Mouse (Mus musculus): ENCODE data around the gene Asb6. TPM values are rescaled to one million over a fixed set of nuclear protein-coding genes. Genes with fewer than 3 reads are reported as not detected.
A peak's percentile ranks its signal among the peaks of the same experiment; 100 is the strongest.

The Asb6 gene
- polyA plus RNA-seq, 1 experiment: 16.3 TPM

DNA sequence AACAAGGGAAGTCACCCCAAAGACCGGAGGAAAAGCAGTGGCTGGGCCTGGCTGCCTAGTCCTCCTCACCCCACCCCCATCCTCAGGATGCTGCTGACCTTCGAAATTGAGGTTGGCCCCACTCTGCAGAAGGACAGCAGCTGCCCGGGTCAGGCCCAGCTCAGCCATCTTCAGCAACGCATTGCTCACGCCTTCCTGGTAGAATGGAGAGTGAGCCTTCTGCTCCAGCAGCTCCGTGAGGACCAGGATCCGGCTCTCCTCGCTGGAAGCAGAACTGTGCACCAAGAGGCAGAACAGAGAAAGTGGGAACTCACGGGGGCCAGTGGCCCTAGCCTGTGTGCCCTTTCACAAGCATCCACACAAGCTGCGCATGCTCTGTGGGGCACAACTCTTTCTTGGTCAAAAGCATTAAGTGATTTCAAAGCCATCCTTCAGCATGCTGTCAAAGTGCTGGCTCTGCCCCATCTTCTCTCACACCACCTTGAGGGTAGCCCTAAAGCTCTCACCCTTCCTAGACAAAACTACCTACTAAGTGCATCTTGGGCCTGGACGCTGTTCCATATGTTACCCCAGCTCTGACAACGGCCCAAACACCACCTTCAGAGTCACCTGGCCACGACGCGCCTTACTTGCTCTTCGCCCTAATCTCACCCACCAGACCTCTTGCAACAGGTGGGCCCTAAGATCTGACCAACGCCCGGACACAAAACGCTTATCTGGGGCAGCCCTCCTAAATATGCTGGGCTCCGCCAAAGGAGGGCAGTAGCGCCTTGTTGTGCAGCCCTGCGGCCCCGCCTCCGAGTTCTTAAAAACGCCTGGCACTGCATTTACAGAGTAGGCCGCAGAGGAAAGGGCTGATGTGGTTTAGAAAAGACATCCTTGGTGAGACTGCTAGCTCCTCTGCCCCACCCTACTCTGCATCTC, 3.0 kb downstream of the Asb6 start:
- no peaks in the 10 kb centered on the region; the same call in 1 of the 2 replicates for H3K27me3 ChIP-seq (ENCODE audit: control insufficient read depth)
- TF ChIP-seq TAL1 (IDR thresholded peaks at IDR 0.05; ENCODE audit: low read length): peak; percentile 92
- peak; percentile 95 for TF ChIP-seq GATA1 (IDR thresholded peaks at IDR 0.05; ENCODE audit: low read length)
- H3K4me1 ChIP-seq (ENCODE audit: control insufficient read depth): peaks cover 63% of the 10 kb centered on the region
- peaks cover 51% of the 10 kb centered on the region for H3K36me3 ChIP-seq (ENCODE audit: control insufficient read depth)
- H3K9me3 ChIP-seq (ENCODE audit: control insufficient read depth, low read length): no peaks in the 10 kb centered on the region
- peak overlapping the region; percentile 74 for H3K4me3 ChIP-seq (replicated peaks)

DNA sequence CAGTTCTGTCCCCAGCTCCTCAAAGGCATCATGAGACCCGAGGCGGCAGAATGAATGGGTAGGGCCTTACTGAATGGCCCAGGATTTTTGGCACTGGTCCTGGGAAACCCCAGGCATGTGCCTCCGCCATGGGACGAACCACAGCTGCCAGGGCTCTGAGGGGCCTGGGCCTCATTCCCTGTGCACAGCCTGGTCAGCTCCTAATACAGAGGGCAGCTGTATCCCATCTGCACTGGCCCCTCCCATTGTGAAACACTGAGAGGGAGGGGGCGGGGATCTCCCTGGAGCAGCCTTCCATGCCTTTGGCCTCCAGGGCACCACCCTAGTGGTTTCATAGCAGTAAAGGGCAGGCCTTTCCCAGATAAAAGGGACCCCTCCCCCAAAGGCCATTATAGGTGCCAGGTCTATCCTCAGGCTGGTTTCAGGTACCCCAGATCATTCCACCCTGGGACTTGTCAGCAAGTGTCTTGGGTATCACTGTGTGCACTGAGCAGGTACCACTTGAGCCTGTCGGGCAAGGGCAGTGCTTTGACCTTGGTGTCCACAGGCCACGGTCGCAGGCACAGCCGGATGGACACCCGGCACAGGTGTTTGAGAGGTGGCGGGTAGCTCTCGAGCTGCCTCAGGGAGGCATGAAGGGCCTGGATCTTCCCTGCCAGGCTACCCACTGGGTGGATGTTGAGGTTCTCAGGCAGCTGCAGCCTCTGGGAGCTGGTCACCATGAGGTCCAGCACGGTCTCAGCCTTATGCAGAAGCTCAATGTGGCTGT, 6.6 kb downstream of the Asb6 start:
- Histone ChIP-seq H3K27me3 (ENCODE audit: control insufficient read depth) (no peaks in the 10 kb centered on the region), H3K4me3 (replicated peaks) (no peak overlapping the region), H3K9me3 (ENCODE audit: control insufficient read depth, low read length) (peaks cover 8% of the 10 kb centered on the region), H3K36me3 (ENCODE audit: control insufficient read depth) (peaks cover 86% of the 10 kb centered on the region), H3K4me1 (ENCODE audit: control insufficient read depth) (peaks cover 53% of the 10 kb centered on the region)
- TF ChIP-seq TAL1 (IDR thresholded peaks at IDR 0.05; ENCODE audit: low read length): no peak

DNA sequence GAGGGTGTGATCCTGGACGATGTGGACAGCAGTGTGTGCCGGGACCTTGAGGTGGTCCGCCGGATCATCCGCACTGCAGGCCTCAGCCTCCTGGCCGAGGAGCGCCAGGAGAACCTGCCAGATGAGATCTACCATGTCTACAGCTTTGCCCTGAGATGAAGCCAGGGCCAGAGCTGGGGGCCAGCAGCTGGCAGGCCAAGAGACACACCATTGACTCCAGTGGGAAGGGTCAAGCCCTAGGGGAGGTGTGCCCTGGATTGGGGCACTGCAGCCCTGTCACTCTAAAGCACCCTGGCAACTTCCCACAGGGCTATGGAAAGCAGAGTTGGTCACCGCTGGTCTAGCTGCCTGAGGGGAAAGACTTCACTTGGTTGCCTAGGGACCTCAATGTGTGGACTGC, 7.7 kb downstream of the Asb6 start:
- no peak overlapping the region for H3K4me3 ChIP-seq (replicated peaks)
- peaks cover 49% of the 10 kb centered on the region for H3K4me1 ChIP-seq (ENCODE audit: control insufficient read depth)
- H3K27me3 ChIP-seq (ENCODE audit: control insufficient read depth): no peaks in the 10 kb centered on the region
- H3K36me3 ChIP-seq (ENCODE audit: control insufficient read depth): peaks cover 95% of the 10 kb centered on the region
- no peak for TF ChIP-seq TAL1 (IDR thresholded peaks at IDR 0.05; ENCODE audit: low read length)
- no peak for TF ChIP-seq GATA1 (IDR thresholded peaks at IDR 0.05; ENCODE audit: low read length)
- H3K9me3 ChIP-seq (ENCODE audit: control insufficient read depth, low read length): peaks cover 8% of the 10 kb centered on the region

DNA sequence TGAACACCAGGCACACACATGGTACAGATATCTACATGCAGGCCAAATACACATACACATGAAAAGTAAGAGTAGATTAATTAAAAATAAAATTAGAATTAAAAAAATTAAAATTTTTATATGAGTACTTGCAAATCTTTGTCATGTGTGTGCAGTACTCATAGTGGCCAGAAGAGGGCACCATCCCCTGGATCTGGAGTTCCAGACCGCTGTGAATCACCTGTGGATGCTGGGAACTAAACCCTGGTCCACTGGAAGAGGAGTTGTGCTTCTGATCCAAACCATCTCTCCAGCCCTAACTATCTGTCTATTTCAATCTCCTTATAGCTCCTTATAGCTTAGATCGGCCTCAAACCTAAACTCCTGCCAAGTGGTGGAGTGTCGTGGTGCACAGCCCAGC, 9.1 kb downstream of the Asb6 start:
- no peak for TF ChIP-seq GATA1 (IDR thresholded peaks at IDR 0.05; ENCODE audit: low read length)
- no peak for TF ChIP-seq TAL1 (IDR thresholded peaks at IDR 0.05; ENCODE audit: low read length)
- peaks cover 93% of the 10 kb centered on the region for H3K36me3 ChIP-seq (ENCODE audit: control insufficient read depth)

DNA sequence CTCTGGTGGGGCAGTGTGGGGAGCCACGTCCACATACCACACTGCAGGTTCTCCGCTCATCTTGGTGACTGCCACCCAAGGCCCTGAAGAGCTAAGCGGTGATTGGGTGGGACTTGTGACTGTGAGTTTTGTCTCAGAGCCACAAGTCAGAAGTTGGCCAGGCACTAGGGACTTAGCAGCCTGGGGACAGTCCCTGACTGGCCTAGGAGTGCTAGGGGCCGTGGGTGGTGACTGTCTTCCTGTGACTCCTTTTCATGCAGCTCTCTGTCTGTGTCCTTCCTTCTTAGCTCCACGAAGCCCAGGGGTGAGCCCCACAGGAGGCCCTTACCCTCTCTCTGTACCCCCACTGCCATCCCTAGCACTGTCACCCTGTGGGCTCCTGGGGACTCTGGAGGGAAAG, 10.3 kb downstream of the Asb6 start:
- Histone ChIP-seq H3K9me3 (ENCODE audit: control insufficient read depth, low read length) (peaks cover 8% of the 10 kb centered on the region), H3K36me3 (ENCODE audit: control insufficient read depth) (peaks cover 93% of the 10 kb centered on the region), H3K4me1 (ENCODE audit: control insufficient read depth) (peaks cover 27% of the 10 kb centered on the region), H3K4me3 (replicated peaks) (no peak overlapping the region), H3K27me3 (ENCODE audit: control insufficient read depth) (no peaks in the 10 kb centered on the region)
- no peak for TF ChIP-seq GATA1 (IDR thresholded peaks at IDR 0.05; ENCODE audit: low read length)
- no peak for TF ChIP-seq TAL1 (IDR thresholded peaks at IDR 0.05; ENCODE audit: low read length)

More for the DNA sequence above, 9.1 kb downstream of the Asb6 start:
- Histone ChIP-seq H3K4me1 (ENCODE audit: control insufficient read depth) (peaks cover 36% of the 10 kb centered on the region), H3K4me3 (replicated peaks) (no peak overlapping the region), H3K9me3 (ENCODE audit: control insufficient read depth, low read length) (peaks cover 8% of the 10 kb centered on the region), H3K27me3 (ENCODE audit: control insufficient read depth) (no peaks in the 10 kb centered on the region)

DNA sequence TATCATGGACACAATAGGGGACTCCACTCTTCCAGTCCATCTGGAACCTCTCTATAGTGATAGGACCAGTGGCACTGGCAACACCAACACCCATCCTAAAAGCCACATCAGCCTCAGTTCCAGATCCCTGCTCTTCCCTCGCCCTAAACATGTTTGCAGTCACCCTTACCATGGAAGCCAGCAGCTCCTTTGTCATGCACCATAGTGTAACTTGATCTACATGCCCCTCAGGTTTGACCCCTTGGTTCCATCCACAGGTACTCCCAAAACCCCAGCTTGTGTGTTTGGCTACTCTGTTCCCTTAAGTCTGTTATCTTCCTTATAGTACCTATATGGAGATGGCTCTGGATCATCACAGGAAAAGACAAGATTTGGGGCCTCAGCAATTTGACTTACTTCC, 13.8 kb downstream of the Asb6 start:
- peaks cover 86% of the 10 kb centered on the region for H3K36me3 ChIP-seq (ENCODE audit: control insufficient read depth)
- no peak for TF ChIP-seq TAL1 (IDR thresholded peaks at IDR 0.05; ENCODE audit: low read length)
- TF ChIP-seq GATA1 (IDR thresholded peaks at IDR 0.05; ENCODE audit: low read length): no peak
- H3K4me1 ChIP-seq (ENCODE audit: control insufficient read depth): peaks cover 5% of the 10 kb centered on the region
- H3K4me3 ChIP-seq (replicated peaks): no peak overlapping the region
- H3K27me3 ChIP-seq (ENCODE audit: control insufficient read depth): no peaks in the 10 kb centered on the region
- peaks cover 8% of the 10 kb centered on the region for H3K9me3 ChIP-seq (ENCODE audit: control insufficient read depth, low read length)

DNA sequence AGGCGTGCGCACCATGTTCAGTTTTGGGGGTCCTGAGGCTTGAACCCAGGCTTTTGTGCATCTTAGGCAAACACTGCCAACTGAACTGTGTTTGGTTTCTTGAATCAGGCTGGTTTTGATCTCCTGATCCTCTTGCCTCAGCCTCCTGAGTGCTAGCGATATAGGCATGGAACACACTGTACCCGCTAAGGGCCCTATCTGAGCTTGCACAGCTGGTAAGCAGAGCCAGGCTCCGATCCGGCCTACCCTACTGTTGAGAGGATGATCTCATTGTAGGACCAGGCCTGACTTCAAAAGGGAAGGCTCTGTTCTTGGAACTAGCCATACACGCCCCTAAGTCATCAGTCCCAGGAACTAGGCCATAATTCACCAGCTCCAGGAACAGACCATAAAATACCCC, 19.6 kb downstream of the Asb6 start:
- peaks cover 45% of the 10 kb centered on the region for H3K36me3 ChIP-seq (ENCODE audit: control insufficient read depth)
- H3K4me1 ChIP-seq (ENCODE audit: control insufficient read depth): peaks cover 35% of the 10 kb centered on the region
- no peak overlapping the region for H3K4me3 ChIP-seq (replicated peaks)
- H3K27me3 ChIP-seq (ENCODE audit: control insufficient read depth): peaks cover 12% of the 10 kb centered on the region
- no peak for TF ChIP-seq GATA1 (IDR thresholded peaks at IDR 0.05; ENCODE audit: low read length)
- no peaks in the 10 kb centered on the region for H3K9me3 ChIP-seq (ENCODE audit: control insufficient read depth, low read length)

DNA sequence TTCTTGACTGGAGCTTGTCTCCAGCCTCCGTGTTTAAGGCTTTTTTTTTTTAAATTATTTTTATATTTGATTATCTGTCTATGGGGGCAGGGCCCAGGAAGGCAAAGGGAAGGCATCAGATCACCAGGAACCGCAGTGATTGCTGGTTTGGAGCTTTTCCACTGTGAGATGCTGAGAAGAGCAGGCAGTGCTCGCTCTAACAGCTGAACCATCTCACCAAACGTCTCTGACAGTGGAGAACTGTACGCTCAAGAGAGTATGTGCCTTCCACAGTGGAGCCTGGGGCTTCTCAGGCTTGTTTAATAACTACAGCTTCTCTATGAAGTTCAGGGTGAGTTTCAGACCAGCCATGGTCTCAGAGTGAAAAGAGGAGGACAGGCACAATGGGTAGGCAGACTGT, 20.6 kb downstream of the Asb6 start:
- Histone ChIP-seq H3K4me1 (ENCODE audit: control insufficient read depth) (peaks cover 35% of the 10 kb centered on the region), H3K9me3 (ENCODE audit: control insufficient read depth, low read length) (no peaks in the 10 kb centered on the region), H3K27me3 (ENCODE audit: control insufficient read depth) (peaks cover 23% of the 10 kb centered on the region), H3K36me3 (ENCODE audit: control insufficient read depth) (peaks cover 35% of the 10 kb centered on the region), H3K4me3 (replicated peaks) (no peak overlapping the region)
- TF ChIP-seq TAL1 (IDR thresholded peaks at IDR 0.05; ENCODE audit: low read length): no peak
- no peak for TF ChIP-seq GATA1 (IDR thresholded peaks at IDR 0.05; ENCODE audit: low read length)

DNA sequence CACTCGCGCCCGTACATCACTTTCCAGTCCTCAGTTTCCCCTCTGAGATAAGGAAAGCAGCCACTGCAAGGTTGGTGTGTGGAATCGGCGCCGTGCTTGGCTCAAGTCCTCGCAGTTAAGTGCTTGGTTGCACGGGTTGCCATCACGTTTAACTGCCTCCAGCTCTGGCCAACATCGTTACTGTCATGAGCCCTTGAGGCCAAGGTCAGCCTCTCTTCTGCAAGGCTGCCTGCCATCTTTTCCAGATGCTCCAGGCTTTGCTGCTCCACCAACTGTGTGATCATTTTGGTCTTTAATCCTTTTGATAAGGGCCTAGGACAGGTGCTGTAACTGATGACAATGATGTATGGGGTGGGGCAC, 21.9 kb downstream of the Asb6 start:
- Histone ChIP-seq H3K4me1 (ENCODE audit: control insufficient read depth) (peaks cover 38% of the 10 kb centered on the region), H3K36me3 (ENCODE audit: control insufficient read depth) (peaks cover 24% of the 10 kb centered on the region), H3K27me3 (ENCODE audit: control insufficient read depth) (peaks cover 35% of the 10 kb centered on the region), H3K9me3 (ENCODE audit: control insufficient read depth, low read length) (no peaks in the 10 kb centered on the region), H3K4me3 (replicated peaks) (peak overlapping the region; percentile 83)
- TF ChIP-seq GATA1 (IDR thresholded peaks at IDR 0.05; ENCODE audit: low read length) (no peak), TAL1 (IDR thresholded peaks at IDR 0.05; ENCODE audit: low read length) (no peak)

Measured in erythroblast, embryonic 14.5 days (primary cell).